Mouse (Mus musculus) erythroblast, embryonic 14.5 days (primary cell): Measurements from ENCODE around the gene Snrnp25. TPM values are rescaled to one million over a fixed set of nuclear protein-coding genes. Genes with fewer than 3 reads are reported as not detected.

Experiments used
- H3K27me3 ChIP-seq: 2 replicates; pipeline ENCODE4 v1.6.1; 2012; ENCODE audit warnings: inconsistent platforms; ENCODE audit not compliant: control insufficient read depth
- H3K36me3 ChIP-seq: 2 replicates; pipeline ENCODE4 v1.6.1; 2012; ENCODE audit warnings: mild to moderate bottlenecking, inconsistent platforms; ENCODE audit not compliant: control insufficient read depth
- H3K4me1 ChIP-seq: 2 replicates; pipeline ENCODE4 v1.6.1; 2012; ENCODE audit warnings: inconsistent platforms; ENCODE audit not compliant: control insufficient read depth
- H3K4me3 ChIP-seq: replicated peaks from 2 replicates; pipeline ENCODE3; 2012; ENCODE audit warnings: moderate library complexity, mild to moderate bottlenecking, inconsistent platforms
- H3K9me3 ChIP-seq: 2 replicates; pipeline ENCODE4 v1.6.1; 2012; ENCODE audit warnings: low read length, inconsistent platforms, mixed read lengths; ENCODE audit not compliant: control insufficient read depth
- GATA1 ChIP-seq: IDR thresholded peaks from 2 replicates; pipeline ENCODE4 v1.6.1; 2012; ENCODE audit warnings: low read length, inconsistent platforms, mixed read lengths
- TAL1 ChIP-seq: IDR thresholded peaks from 3 replicates; pipeline ENCODE4 v1.6.1; 2012; ENCODE audit warnings: low read length, inconsistent platforms, mixed read lengths
- polyA plus RNA-seq: library from polyadenylated mRNA; stranded (reverse); fragments of >175 nt; gene quantifications from 2 replicates; pipeline ENCODE4 v1.2.3, GENCODE M21; 2012

Snrnp25 gene
- polyA plus RNA-seq, 1 experiment = 48.2 TPM

DNA sequence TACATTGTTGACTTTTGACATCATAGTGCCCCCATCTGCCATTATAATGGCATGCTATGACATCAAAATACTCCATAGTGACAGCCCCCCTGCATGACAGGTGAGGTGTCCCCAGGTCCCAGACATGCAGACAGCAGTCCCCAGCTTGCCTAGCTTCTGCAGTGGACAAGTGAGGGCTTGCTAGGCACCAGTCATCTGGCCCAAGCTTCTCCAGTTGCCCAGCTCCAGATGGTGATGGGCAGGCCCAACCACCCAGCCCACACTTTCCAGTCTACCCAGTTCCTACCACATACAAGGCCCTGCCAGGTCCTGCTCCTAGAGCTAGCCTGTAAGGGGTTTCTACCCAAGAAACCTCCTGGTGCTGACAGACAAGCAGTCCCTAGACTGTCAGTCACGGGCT is 26.7 kb upstream of the Snrnp25 start:
- peaks cover 8% of the 10 kb centered on the region; the same call in 1 of the 2 replicates for H3K9me3 ChIP-seq
- 0 out of 2 replicates have a peak, but pooled peaks cover 2% of the 10 kb centered on the region for H3K4me1 ChIP-seq
- H3K27me3 ChIP-seq = peaks cover 7% of the 10 kb centered on the region
- no peaks in the 10 kb centered on the region for H3K36me3 ChIP-seq
- no peak for TF ChIP-seq GATA1
- no peak for TF ChIP-seq TAL1
- H3K4me3 ChIP-seq = no peak overlapping the region

DNA sequence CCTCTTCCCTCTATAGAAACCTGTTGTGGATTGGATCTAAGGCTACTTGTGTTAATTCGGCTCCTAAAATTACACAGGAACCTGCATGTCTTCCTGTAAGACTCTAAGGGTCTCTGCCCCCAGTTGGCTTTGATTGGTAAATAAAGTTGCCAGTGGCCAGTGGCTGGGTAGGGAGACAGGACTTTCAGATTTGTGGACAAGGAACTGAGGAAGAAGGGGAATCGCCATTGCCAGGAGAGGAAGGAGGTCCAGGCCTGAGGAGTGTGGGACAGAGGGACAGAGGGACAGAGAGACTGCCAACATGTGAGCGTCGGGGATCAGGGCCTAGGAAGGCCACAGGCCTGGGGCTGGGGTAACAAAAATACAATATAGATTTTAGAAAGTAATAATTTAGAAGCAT is 24.0 kb upstream of the Snrnp25 start:
- Histone ChIP-seq H3K36me3 (no peaks in the 10 kb centered on the region), H3K4me3 (no peak overlapping the region), H3K27me3 (peaks cover 10% of the 10 kb centered on the region), H3K4me1 (0 out of 2 replicates have a peak, but pooled peaks cover 2% of the 10 kb centered on the region), H3K9me3 (peaks cover 8% of the 10 kb centered on the region; the same call in 1 of the 2 replicates)
- TF ChIP-seq GATA1 (no peak), TAL1 (no peak)

DNA sequence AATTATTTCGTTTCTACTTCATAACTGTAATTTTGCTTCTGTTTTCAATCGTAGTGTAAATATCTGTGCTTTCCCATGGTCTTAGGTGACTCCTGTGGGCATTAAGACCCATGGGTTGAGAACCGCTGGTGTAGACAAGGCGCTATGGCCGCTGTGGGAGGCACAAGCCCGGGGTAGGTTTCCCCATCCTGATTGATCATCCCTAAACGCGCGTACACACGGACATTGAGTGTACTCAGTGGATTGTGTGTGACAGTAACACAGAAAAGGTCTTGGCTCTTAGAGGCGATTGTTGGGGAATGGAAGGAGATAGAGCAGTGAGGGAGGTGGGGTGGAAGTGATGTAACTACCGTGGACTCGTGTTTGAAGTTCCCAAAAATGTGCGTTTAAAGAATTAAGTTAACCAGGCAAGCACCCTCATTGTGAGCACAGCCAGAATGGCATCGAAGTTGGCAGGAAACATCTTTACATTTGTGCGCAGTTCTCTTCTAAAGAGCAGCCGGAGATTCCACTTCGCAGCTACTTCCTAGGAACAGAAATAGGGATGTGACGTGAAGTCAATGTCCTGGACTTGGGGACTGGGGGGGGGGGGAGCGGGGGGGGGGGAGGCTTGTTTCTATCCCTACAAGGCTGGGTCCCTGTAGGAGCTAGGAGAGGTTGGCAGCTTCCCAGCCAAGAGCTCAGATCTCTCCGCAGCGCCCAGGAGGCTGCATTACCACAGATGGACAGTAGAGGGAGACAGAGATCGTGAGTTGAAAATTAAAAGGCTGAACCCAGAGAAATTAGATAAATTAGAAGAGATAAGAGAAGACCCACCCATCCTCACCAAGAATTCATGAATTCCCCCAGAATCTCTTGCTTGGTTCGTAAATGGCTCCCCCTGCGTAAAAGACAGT is 23.0 kb upstream of the Snrnp25 start:
- peaks cover 10% of the 10 kb centered on the region for H3K27me3 ChIP-seq
- H3K9me3 ChIP-seq = peaks cover 9% of the 10 kb centered on the region; the same call in 1 of the 2 replicates

DNA sequence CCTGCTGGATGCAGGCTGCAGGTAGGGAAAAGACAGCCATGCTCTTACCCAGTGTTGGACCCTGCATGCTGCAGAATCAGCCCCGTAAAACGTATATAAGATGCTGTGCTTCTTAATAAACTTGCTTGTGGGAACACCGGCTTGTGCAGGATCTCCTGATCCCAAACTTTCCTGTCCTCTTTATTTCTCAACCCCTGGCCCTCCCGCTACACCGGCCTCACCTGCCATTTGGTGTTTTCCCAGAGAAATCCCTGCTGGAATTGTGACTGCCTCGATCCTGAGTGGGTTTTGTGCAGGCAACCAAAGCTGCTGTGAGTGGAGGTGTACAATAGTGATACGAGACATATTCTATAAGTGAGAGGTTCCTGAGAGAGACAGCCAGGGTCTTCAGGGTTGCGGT is 20.7 kb upstream of the Snrnp25 start:
- Histone ChIP-seq H3K36me3 (no peaks in the 10 kb centered on the region), H3K4me3 (no peak overlapping the region), H3K4me1 (0 out of 2 replicates have a peak, but pooled peaks cover 2% of the 10 kb centered on the region), H3K27me3 (peaks cover 7% of the 10 kb centered on the region), H3K9me3 (peaks cover 2% of the 10 kb centered on the region; the same call in 1 of the 2 replicates)
- TF ChIP-seq TAL1 (no peak), GATA1 (no peak)

More for the DNA sequence above, 23.0 kb upstream of the Snrnp25 start:
- TF ChIP-seq GATA1 (no peak), TAL1 (no peak)
- no peak overlapping the region for H3K4me3 ChIP-seq
- 0 out of 2 replicates have a peak, but pooled peaks cover 2% of the 10 kb centered on the region for H3K4me1 ChIP-seq
- H3K36me3 ChIP-seq = no peaks in the 10 kb centered on the region

DNA sequence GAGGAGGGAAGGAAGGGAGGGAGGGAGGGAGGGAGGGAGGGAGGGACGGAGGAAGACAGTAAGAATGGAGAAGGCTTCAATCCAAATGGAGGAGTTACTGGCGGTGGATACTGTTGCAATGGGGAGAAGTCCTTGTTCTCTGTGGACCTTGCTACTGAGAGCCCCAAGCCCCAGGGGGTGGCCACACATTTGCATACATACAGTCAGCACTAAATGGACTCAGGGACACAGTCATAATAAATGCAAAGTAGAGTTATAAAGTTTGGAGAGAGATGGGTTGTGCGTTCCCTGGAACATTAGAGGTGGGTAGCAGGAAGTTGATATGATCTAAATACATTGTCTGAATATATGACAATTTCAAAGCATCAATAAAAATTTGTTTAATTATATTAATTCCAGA is 19.2 kb upstream of the Snrnp25 start:
- TF ChIP-seq GATA1 = no peak
- TF ChIP-seq TAL1 = no peak
- Histone ChIP-seq H3K27me3 (peaks cover 7% of the 10 kb centered on the region), H3K4me3 (no peak overlapping the region), H3K36me3 (no peaks in the 10 kb centered on the region), H3K4me1 (0 out of 2 replicates have a peak, but pooled peaks cover 2% of the 10 kb centered on the region), H3K9me3 (peaks cover 2% of the 10 kb centered on the region; the same call in 1 of the 2 replicates)

DNA sequence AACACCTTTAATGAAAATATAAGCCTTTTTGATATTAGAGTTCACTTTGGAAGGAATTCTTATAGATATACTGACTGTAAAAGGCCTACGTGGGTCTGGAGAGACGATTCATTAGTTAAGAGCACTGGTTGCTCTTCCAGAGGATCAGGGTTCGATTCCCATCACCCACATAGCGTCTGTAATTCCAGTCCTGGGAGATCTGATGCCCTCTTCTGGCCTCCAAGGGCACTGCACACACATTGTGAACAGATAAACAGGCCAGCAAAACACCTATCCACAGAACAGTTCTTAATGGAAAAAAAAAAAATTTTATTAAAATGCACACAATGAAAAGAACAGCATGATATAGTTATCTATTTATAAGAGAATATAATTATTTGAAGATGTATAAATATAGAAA is 18.0 kb upstream of the Snrnp25 start:
- H3K36me3 ChIP-seq = no peaks in the 10 kb centered on the region
- no peak for TF ChIP-seq GATA1
- TF ChIP-seq TAL1 = no peak
- peaks cover 2% of the 10 kb centered on the region; the same call in 1 of the 2 replicates for H3K9me3 ChIP-seq
- H3K4me3 ChIP-seq = no peak overlapping the region
- peaks cover 3% of the 10 kb centered on the region; the same call in 1 of the 2 replicates for H3K27me3 ChIP-seq
- H3K4me1 ChIP-seq = 0 out of 2 replicates have a peak, but pooled peaks cover 2% of the 10 kb centered on the region

- peaks cover 2% of the 10 kb centered on the region; the same call in 1 of the 2 replicates for H3K9me3 ChIP-seq
- no peak overlapping the region for H3K4me3 ChIP-seq
- TF ChIP-seq TAL1 (no peak), GATA1 (no peak)
- peaks cover 3% of the 10 kb centered on the region; the same call in 1 of the 2 replicates for H3K27me3 ChIP-seq
- no peaks in the 10 kb centered on the region for H3K36me3 ChIP-seq
- H3K4me1 ChIP-seq = no peaks in the 10 kb centered on the region
These were observed 16.3 kb upstream of the Snrnp25 start for GRCm38 (mm10) chr11:32188881-32189280.

DNA sequence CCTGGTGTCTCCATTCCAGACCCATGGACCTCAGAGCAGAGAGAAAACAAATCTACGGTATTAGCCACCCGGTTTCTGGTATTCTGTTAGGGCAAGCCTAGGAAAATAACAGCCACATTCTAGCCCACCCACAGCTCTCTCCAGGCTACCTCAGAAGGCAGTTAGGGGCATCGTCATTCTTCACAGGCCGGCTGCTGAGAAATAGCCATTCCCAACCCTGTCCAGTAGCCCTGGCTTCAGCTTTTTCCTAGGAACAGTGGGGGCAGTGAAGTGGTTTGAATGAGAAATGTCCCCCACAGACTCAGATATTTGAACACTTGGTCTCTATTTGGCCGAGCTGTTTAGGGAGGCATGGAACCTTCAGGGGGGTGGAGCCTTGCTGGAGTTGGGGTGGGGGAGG is 15.8 kb upstream of the Snrnp25 start:
- H3K36me3 ChIP-seq = no peaks in the 10 kb centered on the region
- no peak for TF ChIP-seq GATA1
- TF ChIP-seq TAL1 = no peak
- H3K27me3 ChIP-seq = peaks cover 3% of the 10 kb centered on the region; the same call in 1 of the 2 replicates
- peaks cover 2% of the 10 kb centered on the region; the same call in 1 of the 2 replicates for H3K9me3 ChIP-seq
- H3K4me3 ChIP-seq = no peak overlapping the region
- no peaks in the 10 kb centered on the region for H3K4me1 ChIP-seq

GRCm38 (mm10) chr11:32190119-32190518 is 15.1 kb upstream of the Snrnp25 start:
- Histone ChIP-seq H3K4me1 (no peaks in the 10 kb centered on the region), H3K4me3 (no peak overlapping the region), H3K36me3 (no peaks in the 10 kb centered on the region), H3K9me3 (peaks cover 2% of the 10 kb centered on the region; the same call in 1 of the 2 replicates), H3K27me3 (peaks cover 4% of the 10 kb centered on the region; the same call in 1 of the 2 replicates)
- TF ChIP-seq TAL1 (no peak), GATA1 (no peak)
